Mouse (Mus musculus): ENCODE results near the gene Prss32. TPM values are rescaled to one million over a fixed set of nuclear protein-coding genes. Genes with fewer than 3 reads are reported as not detected.
"Not testable (repeated sequence)": the region's sequence is repeated elsewhere in the genome, so short reads cannot be mapped to it uniquely, and the experiment has no call there.

Prss32 gene
- polyA plus RNA-seq, 1 experiment from 2014 or later = not detected

DNA sequence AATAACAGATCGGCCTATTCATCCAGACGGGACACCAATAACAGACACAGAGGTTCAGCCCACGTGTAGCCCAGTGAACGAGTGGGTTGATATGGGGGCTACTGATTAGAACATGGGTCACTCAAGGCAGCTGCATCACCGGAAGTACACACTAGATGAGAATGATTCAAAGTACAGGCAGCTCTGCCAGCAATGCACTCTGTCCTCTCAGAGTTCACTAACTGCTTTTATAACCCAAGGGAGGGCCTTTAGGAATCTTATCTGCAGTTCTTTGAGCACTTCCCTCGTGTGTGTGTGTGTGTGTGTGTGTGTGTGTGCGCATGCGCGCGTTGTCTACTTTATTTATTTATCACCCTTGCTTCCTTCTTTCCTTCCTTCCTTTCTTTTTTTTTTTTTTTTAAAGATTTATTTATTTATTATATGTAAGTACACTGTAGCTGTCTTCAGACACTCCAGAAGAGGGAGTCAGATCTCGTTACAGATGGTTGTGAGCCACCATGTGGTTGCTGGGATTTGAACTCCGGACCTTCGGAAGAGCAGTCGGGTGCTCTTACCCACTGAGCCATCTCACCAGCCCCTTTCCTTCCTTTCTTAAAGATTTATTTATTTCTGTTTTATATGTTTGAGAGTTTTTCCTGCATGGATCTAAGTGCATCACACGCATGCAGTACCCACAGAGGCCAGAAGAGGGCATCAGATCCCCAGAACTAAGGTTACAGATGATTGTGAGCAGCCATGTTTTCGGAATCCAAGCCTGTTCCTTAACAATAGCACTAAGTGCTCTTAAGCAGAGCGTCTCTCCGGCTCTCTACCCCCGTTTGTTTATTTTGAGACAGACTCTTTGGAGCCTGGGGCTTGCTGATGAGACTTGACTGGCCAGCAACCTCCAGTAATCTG, 7.4 kb downstream of the Prss32 start:
- Histone ChIP-seq H3K9ac (replicated peaks) (no peak overlapping the region), H3K27ac (replicated peaks) (no peak overlapping the region), H3K36me3 (no peaks in the 10 kb centered on the region), H3K4me3 (no peak overlapping the region), H3K27me3 (no peaks in the 10 kb centered on the region), H3K4me2 (replicated peaks) (no peak overlapping the region), H3K4me1 (no peaks in the 10 kb centered on the region), H3K9me3 (no peaks in the 10 kb centered on the region)
- WGBS = 61% methylated on average over 18 of the region's 19 CpGs
- peak; percentile 32; the same call in 1 of the 2 replicates for ATAC-seq (replicated peaks)

DNA sequence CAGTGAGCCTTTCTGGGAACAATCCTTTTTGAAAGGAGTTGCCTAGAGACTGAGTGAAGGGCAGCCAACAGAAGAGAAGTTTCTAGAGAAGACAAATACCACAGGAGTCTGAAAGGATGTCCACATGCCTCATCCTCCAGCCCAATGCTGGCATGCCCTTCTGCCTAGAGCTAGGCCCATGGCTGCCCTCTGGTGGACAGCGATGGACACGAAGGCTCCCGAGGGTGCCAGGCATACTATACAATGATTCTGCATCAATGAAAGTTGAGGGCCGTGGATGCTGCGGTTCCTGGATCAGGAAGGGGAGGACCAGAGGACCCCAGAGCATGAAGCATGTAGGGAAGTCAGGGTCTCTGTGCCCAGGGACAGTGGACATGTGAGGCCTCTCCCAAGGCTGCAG, 9.6 kb downstream of the Prss32 start:
- 26% methylated on average over 5 of the region's 5 CpGs for WGBS
- Histone ChIP-seq H3K9me3 (no peaks in the 10 kb centered on the region), H3K27me3 (no peaks in the 10 kb centered on the region), H3K4me1 (no peaks in the 10 kb centered on the region), H3K4me3 (no peak overlapping the region), H3K27ac (replicated peaks) (no peak overlapping the region), H3K4me2 (replicated peaks) (no peak overlapping the region), H3K9ac (replicated peaks) (no peak overlapping the region), H3K36me3 (no peaks in the 10 kb centered on the region)
- ATAC-seq (replicated peaks) = no peak

DNA sequence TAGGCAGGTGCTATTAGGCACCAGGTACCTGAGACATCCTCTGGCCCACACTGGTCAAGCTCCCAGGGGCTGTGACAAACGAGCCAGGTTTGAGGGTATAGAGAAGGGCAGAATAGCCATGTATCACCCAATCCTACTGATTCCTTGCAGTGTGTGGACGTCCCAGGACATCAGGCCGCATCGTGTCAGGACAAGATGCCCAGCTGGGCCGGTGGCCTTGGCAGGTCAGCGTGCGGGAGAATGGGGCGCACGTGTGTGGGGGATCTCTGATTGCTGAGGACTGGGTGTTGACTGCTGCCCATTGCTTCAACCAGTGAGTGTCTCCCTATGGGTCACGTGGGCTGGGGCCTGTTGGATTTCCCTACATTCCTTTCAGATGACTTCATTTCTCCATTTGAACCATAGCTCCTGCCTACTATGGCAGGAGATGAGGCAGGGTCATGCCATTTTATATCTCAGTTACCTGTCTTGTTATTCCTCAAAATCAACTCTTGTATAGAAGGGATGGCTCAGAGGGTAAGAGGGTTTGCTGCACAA, 10.6 kb downstream of the Prss32 start:
- no peak overlapping the region for H3K4me2 ChIP-seq (replicated peaks)
- H3K9ac ChIP-seq (replicated peaks) = no peak overlapping the region
- H3K27me3 ChIP-seq = no peaks in the 10 kb centered on the region
- 89% methylated on average over 10 of the region's 10 CpGs for WGBS
- no peaks in the 10 kb centered on the region for H3K9me3 ChIP-seq
- no peaks in the 10 kb centered on the region for H3K4me1 ChIP-seq
- H3K4me3 ChIP-seq = no peak overlapping the region
- no peak for ATAC-seq (replicated peaks)
- no peak overlapping the region for H3K27ac ChIP-seq (replicated peaks)
- no peaks in the 10 kb centered on the region for H3K36me3 ChIP-seq

DNA sequence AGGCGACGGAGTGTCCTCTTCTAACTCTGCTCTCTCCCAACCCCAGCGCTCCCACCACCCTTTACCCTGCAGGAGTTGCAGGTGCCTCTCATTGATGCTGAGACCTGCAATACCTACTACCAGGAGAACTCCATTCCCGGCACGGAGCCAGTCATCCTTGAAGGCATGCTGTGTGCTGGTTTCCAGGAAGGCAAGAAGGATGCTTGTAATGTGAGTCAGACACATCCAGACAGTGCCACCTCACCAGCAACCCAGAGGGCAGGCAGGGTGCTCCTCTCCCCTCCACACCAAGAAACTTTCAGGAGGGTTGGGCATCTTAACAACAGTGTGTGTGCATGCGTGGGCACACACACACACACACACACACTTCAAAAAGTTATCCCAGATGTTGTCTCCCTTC, 13.5 kb downstream of the Prss32 start:
- Histone ChIP-seq H3K36me3 (no peaks in the 10 kb centered on the region), H3K9ac (replicated peaks) (no peak overlapping the region), H3K27ac (replicated peaks) (no peak overlapping the region), H3K27me3 (no peaks in the 10 kb centered on the region), H3K9me3 (no peaks in the 10 kb centered on the region), H3K4me2 (replicated peaks) (no peak overlapping the region), H3K4me3 (no peak overlapping the region), H3K4me1 (no peaks in the 10 kb centered on the region)
- WGBS = 89% methylated on average over 6 of the region's 6 CpGs
- no peak for ATAC-seq (replicated peaks)

DNA sequence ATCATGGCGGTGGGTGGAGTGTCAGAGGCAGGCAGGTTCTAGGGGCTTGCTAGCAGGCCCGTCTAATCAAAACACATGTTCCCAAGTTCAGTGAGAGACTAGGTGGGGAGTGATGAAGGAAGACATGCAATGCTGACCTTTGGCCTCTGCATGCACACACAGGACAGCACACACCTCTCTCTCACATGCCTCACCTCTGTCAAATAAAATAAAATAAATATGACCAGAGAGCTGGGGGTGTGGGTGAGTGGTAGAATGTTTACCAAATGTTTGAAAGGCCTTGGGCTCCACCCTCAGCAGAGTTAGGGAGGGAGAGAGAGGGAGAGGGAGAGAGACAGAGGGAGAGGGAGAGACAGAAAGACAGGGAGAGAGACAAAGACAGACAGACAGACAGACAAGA, 14.3 kb downstream of the Prss32 start:
- H3K36me3 ChIP-seq = no peaks in the 10 kb centered on the region
- no peak overlapping the region for H3K27ac ChIP-seq (replicated peaks)
- H3K9me3 ChIP-seq = no peaks in the 10 kb centered on the region
- H3K9ac ChIP-seq (replicated peaks) = no peak overlapping the region
- no peak overlapping the region for H3K4me2 ChIP-seq (replicated peaks)
- no peaks in the 10 kb centered on the region for H3K27me3 ChIP-seq
- 80% methylated on average over 2 of the region's 2 CpGs for WGBS
- H3K4me1 ChIP-seq = no peaks in the 10 kb centered on the region
- ATAC-seq (replicated peaks) = no peak
- no peak overlapping the region for H3K4me3 ChIP-seq

DNA sequence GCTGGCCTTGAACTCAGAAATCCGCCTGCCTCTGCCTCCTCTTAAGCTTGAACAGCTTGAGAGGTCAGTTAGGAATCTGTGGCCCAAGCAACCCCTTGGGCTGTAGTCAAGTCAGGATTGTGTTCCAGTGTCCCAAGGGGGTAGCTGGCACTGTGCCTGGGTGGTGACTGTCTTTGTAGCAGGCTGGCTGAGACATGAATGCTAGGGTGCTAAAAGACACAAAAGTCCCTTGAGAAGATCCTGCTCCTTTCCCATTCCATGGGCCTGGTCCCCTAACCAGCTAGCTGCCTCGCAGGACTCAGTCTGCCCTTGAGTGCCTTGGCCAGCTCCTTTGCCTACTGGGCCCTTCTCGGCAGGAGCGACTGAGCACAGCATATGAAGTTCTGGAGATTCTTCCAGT, 19.3 kb downstream of the Prss32 start:
- no peak overlapping the region for H3K4me2 ChIP-seq (replicated peaks)
- no peak overlapping the region for H3K9ac ChIP-seq (replicated peaks)
- H3K27ac ChIP-seq (replicated peaks) = no peak overlapping the region
- WGBS = 80% methylated on average over 4 of the region's 4 CpGs
- no peak for ATAC-seq (replicated peaks)
- no peaks in the 10 kb centered on the region for H3K9me3 ChIP-seq
- no peaks in the 10 kb centered on the region for H3K4me1 ChIP-seq
- no peak overlapping the region for H3K4me3 ChIP-seq
- no peaks in the 10 kb centered on the region for H3K36me3 ChIP-seq
- no peaks in the 10 kb centered on the region for H3K27me3 ChIP-seq

DNA sequence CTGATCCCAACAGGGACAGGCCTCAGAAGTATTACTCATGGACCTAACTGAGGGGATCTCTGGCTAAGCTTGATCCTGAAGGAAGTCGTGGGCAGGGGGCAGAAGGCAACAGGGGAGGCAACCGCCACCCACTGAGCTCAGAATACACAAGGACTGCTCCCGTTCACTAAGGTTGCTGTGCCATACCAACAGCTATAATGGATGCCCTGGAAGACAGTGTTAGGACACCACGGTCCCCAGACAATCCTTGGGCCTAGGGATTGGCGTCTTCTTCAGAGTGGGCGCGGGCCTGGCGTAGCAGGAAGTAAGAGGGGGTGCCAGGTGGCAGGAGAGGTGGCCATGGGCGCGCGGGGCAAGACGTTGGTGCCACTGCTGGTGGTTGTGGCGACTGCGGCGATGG, 24.1 kb downstream of the Prss32 start, which contains the start of gene Prss21:
Gene Prss21 (plus strand): TSS at position 301 of the 400 bp plus-strand sequence.
- no peaks in the 10 kb centered on the region for H3K4me1 ChIP-seq
- H3K27ac ChIP-seq (replicated peaks) = no peak within 1 kb of the TSS
- H3K9me3 ChIP-seq = no peaks in the 10 kb centered on the region
- no peak within 1 kb of the TSS for H3K4me3 ChIP-seq
- no peak within 1 kb of the TSS for H3K9ac ChIP-seq (replicated peaks)
- no peak within 1 kb of the TSS for H3K4me2 ChIP-seq (replicated peaks)
- 86% methylated on average over 15 of the region's 15 CpGs for WGBS
- ATAC-seq (replicated peaks) = no peak
- no peaks in the 10 kb centered on the region for H3K27me3 ChIP-seq
- H3K36me3 ChIP-seq = no peaks in the 10 kb centered on the region

DNA sequence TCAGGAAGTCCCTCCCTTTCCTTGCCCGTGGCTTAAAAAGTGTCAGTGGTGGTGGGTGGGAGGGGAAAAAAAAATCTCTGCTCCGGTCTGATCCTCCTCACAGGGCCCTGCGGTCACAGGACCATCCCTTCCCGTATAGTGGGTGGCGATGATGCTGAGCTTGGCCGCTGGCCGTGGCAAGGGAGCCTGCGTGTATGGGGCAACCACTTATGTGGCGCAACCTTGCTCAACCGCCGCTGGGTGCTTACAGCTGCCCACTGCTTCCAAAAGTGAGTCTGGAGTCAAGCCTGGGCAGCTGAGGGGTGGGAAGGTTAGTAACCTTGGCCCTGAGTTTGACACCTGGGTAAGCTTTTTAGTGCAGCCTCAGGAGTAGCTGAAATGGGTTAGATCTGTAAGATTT, 24.9 kb downstream of the Prss32 start:
- H3K4me2 ChIP-seq (replicated peaks) = no peak overlapping the region
- no peak for ATAC-seq (replicated peaks)
- H3K4me3 ChIP-seq = no peak overlapping the region
- no peaks in the 10 kb centered on the region for H3K9me3 ChIP-seq
- H3K36me3 ChIP-seq = no peaks in the 10 kb centered on the region
- H3K27ac ChIP-seq (replicated peaks) = no peak overlapping the region
- no peaks in the 10 kb centered on the region for H3K27me3 ChIP-seq
- H3K4me1 ChIP-seq = no peaks in the 10 kb centered on the region
- H3K9ac ChIP-seq (replicated peaks) = no peak overlapping the region
- WGBS = 94% methylated on average over 11 of the region's 11 CpGs

DNA sequence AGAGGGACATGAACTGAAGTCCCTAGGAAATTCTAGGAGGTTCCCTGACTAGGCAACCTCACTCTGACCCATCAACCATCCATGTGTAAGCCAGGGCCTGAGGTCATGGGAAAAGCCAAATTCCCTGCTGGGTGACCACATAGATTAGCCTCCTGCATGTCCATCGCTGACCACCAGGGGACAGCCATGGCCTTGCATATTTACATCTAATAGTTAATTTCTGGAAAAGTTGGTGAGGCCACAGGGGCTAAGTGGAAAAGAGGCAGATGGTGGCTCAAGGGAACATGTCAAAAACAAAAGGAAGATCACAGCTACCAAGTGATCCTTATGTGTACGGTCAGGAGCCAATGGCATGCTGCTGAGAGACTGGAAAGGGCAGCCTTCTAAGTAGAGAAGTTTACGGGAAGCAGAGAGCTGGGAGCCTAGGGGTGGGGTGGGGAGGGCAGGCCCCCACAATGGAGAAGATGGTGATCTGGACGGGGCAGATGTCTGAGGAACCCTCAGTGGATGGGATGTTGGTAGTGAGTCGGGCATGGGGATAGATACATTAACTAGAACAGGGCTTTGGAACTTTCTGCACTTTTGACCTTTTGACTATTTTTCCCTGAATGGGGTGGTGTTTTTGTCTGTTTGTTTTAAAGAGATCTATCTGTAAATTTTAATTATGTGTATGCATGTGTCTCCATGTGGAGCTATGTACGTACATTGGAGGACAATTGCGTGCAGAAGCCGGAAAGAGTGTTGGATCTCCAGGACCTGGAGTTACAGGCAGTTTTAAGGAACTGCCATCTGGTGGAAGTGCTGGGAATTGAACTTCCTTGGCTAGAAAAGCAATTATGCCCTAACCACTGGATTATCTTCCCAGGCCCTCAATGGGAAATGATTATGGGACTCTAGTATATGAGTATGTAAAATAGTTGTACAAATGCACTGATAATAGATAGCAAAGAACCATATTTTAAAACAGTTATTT, 30.5 kb downstream of the Prss32 start:
- WGBS = 46% methylated on average over 8 of the region's 8 CpGs
- Histone ChIP-seq H3K9me3 (no peaks in the 10 kb centered on the region), H3K36me3 (no peaks in the 10 kb centered on the region), H3K9ac (replicated peaks) (no peak overlapping the region), H3K4me2 (replicated peaks) (no peak overlapping the region), H3K4me3 (no peak overlapping the region), H3K4me1 (no peaks in the 10 kb centered on the region), H3K27me3 (no peaks in the 10 kb centered on the region), H3K27ac (replicated peaks) (no peak overlapping the region)
- no peak for ATAC-seq (replicated peaks)

DNA sequence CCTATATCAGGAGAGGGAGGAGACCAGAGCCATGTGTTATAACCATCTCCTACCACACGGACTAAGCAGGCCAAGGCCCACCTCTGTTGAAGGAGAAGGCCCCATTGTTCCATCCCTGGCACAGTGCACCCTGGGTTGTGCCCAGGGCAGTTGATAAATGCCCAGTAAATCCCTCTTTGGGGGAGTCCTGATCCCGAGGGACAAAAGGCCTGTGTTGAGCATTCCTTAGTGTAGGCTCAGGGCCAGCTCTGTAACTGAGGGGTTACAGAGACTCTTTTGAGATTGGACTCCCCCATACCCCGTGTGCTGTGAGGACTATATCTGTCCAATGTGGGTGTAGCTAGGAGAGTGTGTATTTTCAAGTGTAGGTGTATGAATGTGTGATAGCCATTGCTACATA, 33.1 kb downstream of the Prss32 start:
- peak; percentile 53 for ATAC-seq (replicated peaks)
- Histone ChIP-seq H3K27me3 (no peaks in the 10 kb centered on the region), H3K27ac (replicated peaks) (no peak overlapping the region), H3K9me3 (no peaks in the 10 kb centered on the region), H3K4me3 (no peak overlapping the region), H3K36me3 (no peaks in the 10 kb centered on the region), H3K9ac (replicated peaks) (no peak overlapping the region), H3K4me2 (replicated peaks) (no peak overlapping the region), H3K4me1 (no peaks in the 10 kb centered on the region)
- WGBS = 33% methylated on average over 3 of the region's 3 CpGs

DNA sequence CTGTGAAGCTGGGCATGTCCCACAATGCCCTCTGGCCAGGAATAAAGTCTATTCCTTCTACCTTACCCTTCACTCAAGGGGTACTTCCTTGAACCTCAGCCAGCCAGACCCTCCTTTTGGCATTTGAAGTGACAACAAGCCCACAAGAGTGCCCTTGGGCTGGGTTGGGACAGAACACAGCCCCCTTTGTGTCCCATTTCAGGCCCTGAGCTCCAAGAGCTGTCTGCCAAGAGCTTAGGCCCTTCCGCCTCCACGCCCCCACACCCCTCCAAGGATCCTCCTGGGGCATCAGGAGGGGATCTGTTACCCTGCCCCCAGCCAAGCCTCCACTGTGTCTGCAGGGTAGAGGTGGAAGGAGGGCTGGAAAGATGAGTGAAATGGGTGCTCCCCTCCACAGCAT, 33.5 kb downstream of the Prss32 start:
- Histone ChIP-seq H3K27me3 (no peaks in the 10 kb centered on the region), H3K4me3 (no peak overlapping the region), H3K4me1 (no peaks in the 10 kb centered on the region), H3K27ac (replicated peaks) (no peak overlapping the region), H3K4me2 (replicated peaks) (no peak overlapping the region), H3K36me3 (no peaks in the 10 kb centered on the region), H3K9me3 (no peaks in the 10 kb centered on the region), H3K9ac (replicated peaks) (no peak overlapping the region)
- no peak for ATAC-seq (replicated peaks)
- 76% methylated on average over 2 of the region's 2 CpGs for WGBS

DNA sequence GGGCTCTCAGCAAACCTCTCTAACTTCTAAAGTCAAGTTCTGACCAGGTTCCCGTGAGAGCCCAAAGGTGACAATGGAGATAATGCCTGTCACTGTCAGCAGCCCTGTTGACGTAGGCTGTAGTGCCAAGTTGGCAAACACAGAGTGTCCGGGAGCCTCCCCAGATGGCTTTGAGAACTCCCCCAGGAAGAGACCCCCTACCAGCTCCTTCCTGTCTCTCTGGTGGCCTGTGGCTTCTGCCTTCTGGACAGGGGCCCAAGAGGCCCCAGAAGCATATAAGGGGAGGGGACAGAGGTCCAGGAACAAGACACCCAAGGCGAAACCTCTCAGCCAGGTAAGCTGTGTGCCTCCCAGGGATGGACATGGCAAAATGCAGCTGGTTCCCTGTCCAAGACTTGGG, 36.9 kb downstream of the Prss32 start, which contains the start of the genes Dcpp1 and Dcpp2:
Gene Dcpp1 (plus strand): TSS at position 301 of the 400 bp plus-strand sequence.
Gene Dcpp2 (plus strand): TSS at position 305 of the 400 bp plus-strand sequence.
- not testable (repeated sequence) for H3K9ac ChIP-seq (replicated peaks); ATAC-seq (replicated peaks); H3K27me3 ChIP-seq; H3K4me2 ChIP-seq (replicated peaks); H3K4me1 ChIP-seq; H3K36me3 ChIP-seq; H3K4me3 ChIP-seq; H3K27ac ChIP-seq (replicated peaks); H3K9me3 ChIP-seq
- WGBS = 78% methylated on average over 4 of the region's 4 CpGs

All from forebrain, embryonic 15.5 days (tissue).